Mouse (Mus musculus) hindbrain, embryonic 12.5 days (tissue): Measurements from ENCODE around the gene Ttll10. TPM values are rescaled to one million over a fixed set of nuclear protein-coding genes. Genes with fewer than 3 reads are reported as not detected.

Source experiments
- ATAC-seq: fragments of 200-750 bp; cut with Nextera tagmentation; 2 replicates; pipeline ENCODE4 v1.8.0; 2017; ENCODE audit warnings: moderate TSS enrichment; ENCODE audit not compliant: low FRiP score
- H3K27ac ChIP-seq: fragments of 300-500 bp; sonication (generic); 2 replicates; pipeline ENCODE4 v1.5.1; 2016; ENCODE audit warnings: mild to moderate bottlenecking
- H3K27me3 ChIP-seq: fragments of 300-500 bp; sonication (generic); 2 replicates; pipeline ENCODE4 v1.6.1; 2016; ENCODE audit warnings: mild to moderate bottlenecking
- H3K36me3 ChIP-seq: fragments of 300-500 bp; sonication (generic); 2 replicates; pipeline ENCODE4 v1.6.1; 2016; ENCODE audit warnings: mild to moderate bottlenecking
- H3K4me1 ChIP-seq: fragments of 300-500 bp; sonication (generic); 2 replicates; pipeline ENCODE4 v1.6.1; 2016
- H3K4me2 ChIP-seq: fragments of 300-500 bp; sonication (generic); replicated peaks from 2 replicates; pipeline ENCODE4 v1.6.1; 2016; ENCODE audit warnings: mild to moderate bottlenecking
- H3K4me3 ChIP-seq: fragments of 300-500 bp; sonication (generic); 2 replicates; pipeline ENCODE4 v1.5.1; 2016; ENCODE audit warnings: mild to moderate bottlenecking
- H3K9ac ChIP-seq: fragments of 300-500 bp; sonication (generic); 2 replicates; pipeline ENCODE4 v1.6.1; 2016; ENCODE audit warnings: mild to moderate bottlenecking, moderate library complexity
- H3K9me3 ChIP-seq: fragments of 300-500 bp; sonication (generic); replicated peaks from 2 replicates; pipeline ENCODE4 v1.6.1; 2016; ENCODE audit warnings: mild to moderate bottlenecking
- WGBS: fragments of 180-500 bp; shearing (Covaris S2); methylation state at CpG from one replicate; pipeline ENCODE4 v1.1.7; 2016; 5-methylcytosine and 5-hydroxymethylcytosine counted together
- polyA plus RNA-seq: library from polyadenylated mRNA; unstranded; fragments of >200 nt; fragmentation: Nextera tagmentation; extraction: Ambion mirVana; gene quantifications from 2 replicates; pipeline ENCODE4 v1.2.1, GENCODE M21; 2016

Ttll10 gene
- polyA plus RNA-seq, 1 experiment from 2014 or later: 0.32 TPM

GRCm38 (mm10) chr4:156084096-156084879 lies 25.1 kb upstream of the Ttll10 start:
- H3K9me3 ChIP-seq: no peaks in the 10 kb centered on the region
- no peak for ATAC-seq
- no peaks in the 10 kb centered on the region for H3K27me3 ChIP-seq
- WGBS: 82% methylated on average over 9 of the region's 9 CpGs
- no peak overlapping the region for H3K9ac ChIP-seq
- no peak overlapping the region for H3K4me2 ChIP-seq
- H3K36me3 ChIP-seq: no peaks in the 10 kb centered on the region
- H3K4me1 ChIP-seq: no peaks in the 10 kb centered on the region
- no peak overlapping the region for H3K4me3 ChIP-seq
- no peak overlapping the region for H3K27ac ChIP-seq

GRCm38 (mm10) chr4:156083348-156083747 lies 24.1 kb upstream of the Ttll10 start:
- no peak overlapping the region for H3K9ac ChIP-seq
- no peaks in the 10 kb centered on the region for H3K9me3 ChIP-seq
- H3K4me1 ChIP-seq: no peaks in the 10 kb centered on the region
- ATAC-seq: no peak
- H3K27ac ChIP-seq: no peak overlapping the region
- peaks cover 5% of the 10 kb centered on the region for H3K27me3 ChIP-seq
- H3K4me3 ChIP-seq: no peak overlapping the region
- 82% methylated on average over 5 of the region's 5 CpGs for WGBS
- no peaks in the 10 kb centered on the region for H3K36me3 ChIP-seq
- no peak overlapping the region for H3K4me2 ChIP-seq

GRCm38 (mm10) chr4:156082621-156083234 lies 23.5 kb upstream of the Ttll10 start:
- H3K4me2 ChIP-seq: no peak overlapping the region

GRCm38 (mm10) chr4:156077499-156078301 lies 18.5 kb upstream of the Ttll10 start:
- peak overlapping the region; percentile 45; the same call in 1 of the 2 replicates for H3K9ac ChIP-seq
- no peaks in the 10 kb centered on the region for H3K9me3 ChIP-seq
- ATAC-seq: peak; percentile 46; the same call in 1 of the 2 replicates
- no peaks in the 10 kb centered on the region for H3K36me3 ChIP-seq
- H3K4me3 ChIP-seq: peak overlapping the region; percentile 33
- under 1% methylated on average over 58 of the region's 58 CpGs for WGBS
- no peak overlapping the region for H3K27ac ChIP-seq
- peak overlapping the region; percentile 61 for H3K4me2 ChIP-seq
- H3K4me1 ChIP-seq: peaks cover 9% of the 10 kb centered on the region
- peaks cover 34% of the 10 kb centered on the region for H3K27me3 ChIP-seq

More at GRCm38 (mm10) chr4:156082621-156083234, 23.5 kb upstream of the Ttll10 start:
- H3K9ac ChIP-seq: no peak overlapping the region
- H3K27ac ChIP-seq: no peak overlapping the region
- H3K4me3 ChIP-seq: no peak overlapping the region
- no peak for ATAC-seq
- no peaks in the 10 kb centered on the region for H3K36me3 ChIP-seq
- H3K9me3 ChIP-seq: no peaks in the 10 kb centered on the region
- H3K4me1 ChIP-seq: peaks cover 5% of the 10 kb centered on the region
- peaks cover 11% of the 10 kb centered on the region for H3K27me3 ChIP-seq
- 69% methylated on average over 4 of the region's 4 CpGs for WGBS

- WGBS: 10% methylated on average over 8 of the region's 8 CpGs
- H3K4me1 ChIP-seq: peaks cover 9% of the 10 kb centered on the region
- ATAC-seq: no peak
- H3K4me3 ChIP-seq: 0 out of 2 replicates have a peak overlapping the region, but pooled peaks have one; percentile 33
- H3K4me2 ChIP-seq: peak overlapping the region; percentile 61; the same call in 1 of the 2 replicates
- no peaks in the 10 kb centered on the region for H3K9me3 ChIP-seq
- H3K27ac ChIP-seq: no peak overlapping the region
- H3K27me3 ChIP-seq: peaks cover 34% of the 10 kb centered on the region
- 0 out of 2 replicates have a peak overlapping the region, but pooled peaks have one; percentile 45 for H3K9ac ChIP-seq
- H3K36me3 ChIP-seq: no peaks in the 10 kb centered on the region
These were observed 17.7 kb upstream of the Ttll10 start for GRCm38 (mm10) chr4:156076911-156077382.

GRCm38 (mm10) chr4:156070716-156071115 lies 11.5 kb upstream of the Ttll10 start:
- no peaks in the 10 kb centered on the region for H3K9me3 ChIP-seq
- H3K9ac ChIP-seq: no peak overlapping the region
- 67% methylated on average over 2 of the region's 2 CpGs for WGBS
- H3K4me1 ChIP-seq: peaks cover 10% of the 10 kb centered on the region
- H3K27ac ChIP-seq: peak overlapping the region; percentile 23; the same call in 1 of the 2 replicates
- H3K4me3 ChIP-seq: no peak overlapping the region
- H3K4me2 ChIP-seq: no peak overlapping the region
- H3K36me3 ChIP-seq: no peaks in the 10 kb centered on the region
- ATAC-seq: no peak
- H3K27me3 ChIP-seq: peaks cover 3% of the 10 kb centered on the region; the same call in 1 of the 2 replicates

- 49% methylated on average over 6 of the region's 6 CpGs for WGBS
- Histone ChIP-seq H3K4me3 (no peak overlapping the region), H3K9ac (0 out of 2 replicates have a peak overlapping the region, but pooled peaks have one; percentile 8), H3K4me2 (no peak overlapping the region), H3K27me3 (no peaks in the 10 kb centered on the region), H3K4me1 (peaks cover 10% of the 10 kb centered on the region), H3K9me3 (no peaks in the 10 kb centered on the region), H3K27ac (peak overlapping the region; percentile 23; the same call in 1 of the 2 replicates), H3K36me3 (no peaks in the 10 kb centered on the region)
- no peak for ATAC-seq
These were observed 11.1 kb upstream of the Ttll10 start for GRCm38 (mm10) chr4:156070276-156070675.

- WGBS: 59% methylated on average over 8 of the region's 8 CpGs
- Histone ChIP-seq H3K4me1 (peaks cover 10% of the 10 kb centered on the region), H3K27me3 (no peaks in the 10 kb centered on the region), H3K27ac (no peak overlapping the region), H3K4me3 (no peak overlapping the region), H3K9me3 (no peaks in the 10 kb centered on the region), H3K36me3 (no peaks in the 10 kb centered on the region), H3K4me2 (no peak overlapping the region), H3K9ac (0 out of 2 replicates have a peak overlapping the region, but pooled peaks have one; percentile 8)
- ATAC-seq: no peak
These were observed 10.5 kb upstream of the Ttll10 start for GRCm38 (mm10) chr4:156069701-156070100.

- Histone ChIP-seq H3K4me3 (no peak overlapping the region), H3K9ac (no peak overlapping the region), H3K9me3 (no peaks in the 10 kb centered on the region), H3K27ac (no peak overlapping the region), H3K27me3 (no peaks in the 10 kb centered on the region), H3K36me3 (no peaks in the 10 kb centered on the region), H3K4me1 (peaks cover 20% of the 10 kb centered on the region), H3K4me2 (no peak overlapping the region)
- no peak for ATAC-seq
- WGBS: 75% methylated on average over 5 of the region's 5 CpGs
These were observed 8.2 kb upstream of the Ttll10 start for GRCm38 (mm10) chr4:156067256-156067949.

GRCm38 (mm10) chr4:156065156-156065894 lies 6.1 kb upstream of the Ttll10 start:
- no peaks in the 10 kb centered on the region for H3K36me3 ChIP-seq
- no peak for ATAC-seq
- no peaks in the 10 kb centered on the region for H3K27me3 ChIP-seq
- 95% methylated on average over 10 of the region's 10 CpGs for WGBS
- no peak overlapping the region for H3K9ac ChIP-seq
- H3K4me1 ChIP-seq: peaks cover 15% of the 10 kb centered on the region
- H3K27ac ChIP-seq: no peak overlapping the region
- no peaks in the 10 kb centered on the region for H3K9me3 ChIP-seq
- no peak overlapping the region for H3K4me3 ChIP-seq
- H3K4me2 ChIP-seq: no peak overlapping the region

GRCm38 (mm10) chr4:156064510-156064897 lies 5.3 kb upstream of the Ttll10 start:
- no peak overlapping the region for H3K4me3 ChIP-seq

More at GRCm38 (mm10) chr4:156064510-156064897, 5.3 kb upstream of the Ttll10 start:
- Histone ChIP-seq H3K27me3 (no peaks in the 10 kb centered on the region; the same call in 1 of the 2 replicates), H3K36me3 (no peaks in the 10 kb centered on the region), H3K4me2 (no peak overlapping the region), H3K9me3 (no peaks in the 10 kb centered on the region), H3K4me1 (peaks cover 10% of the 10 kb centered on the region), H3K27ac (no peak overlapping the region), H3K9ac (no peak overlapping the region)
- 79% methylated on average over 9 of the region's 9 CpGs for WGBS
- no peak for ATAC-seq
